Mouse (Mus musculus) heart, postnatal 0 days (tissue): ENCODE results near the gene Tmx2. TPM values are rescaled to one million over a fixed set of nuclear protein-coding genes. Genes with fewer than 3 reads are reported as not detected.

Source experiments
- ATAC-seq: fragments of 200-750 bp; cut with Nextera tagmentation; 2 replicates; pipeline ENCODE4 v1.8.0; 2017; ENCODE audit warnings: low read depth, moderate number of reproducible peaks, moderate library complexity; ENCODE audit not compliant: insufficient read depth
- DNase-seq: peaks from one replicate; pipeline ENCODE4 v3.0.0-alpha.2; 2016; ENCODE audit warnings: low spot score
- H3K27ac ChIP-seq: fragments of 300-500 bp; sonication (generic); 2 replicates; pipeline ENCODE4 v1.5.1; 2014; ENCODE audit warnings: low read depth, mild to moderate bottlenecking
- H3K27me3 ChIP-seq: fragments of 300-500 bp; sonication (generic); 2 replicates; pipeline ENCODE4 v1.6.1; 2014; ENCODE audit warnings: low read length, mixed read lengths; ENCODE audit not compliant: control insufficient read depth, insufficient read depth
- H3K36me3 ChIP-seq: fragments of 300-500 bp; sonication (generic); replicated peaks from 2 replicates; pipeline ENCODE4 v1.6.1; 2014; ENCODE audit warnings: low read length, mixed read lengths; ENCODE audit not compliant: control insufficient read depth, insufficient read depth
- H3K4me1 ChIP-seq: fragments of 300-500 bp; sonication (generic); 2 replicates; pipeline ENCODE4 v1.6.1; 2014; ENCODE audit warnings: antibody characterized with exemption; ENCODE audit not compliant: control insufficient read depth, insufficient read depth
- H3K4me2 ChIP-seq: fragments of 300-500 bp; sonication (generic); 2 replicates; pipeline ENCODE4 v1.6.1; 2014; ENCODE audit warnings: low read depth, mild to moderate bottlenecking, low read length, moderate library complexity
- H3K4me3 ChIP-seq: fragments of 300-500 bp; sonication (generic); 2 replicates; pipeline ENCODE4 v1.5.1; 2014; ENCODE audit warnings: low read depth, low read length
- H3K9ac ChIP-seq: fragments of 300-500 bp; sonication (generic); replicated peaks from 2 replicates; pipeline ENCODE4 v1.6.1; 2014; ENCODE audit warnings: low read depth, low read length, mixed read lengths
- H3K9me3 ChIP-seq: fragments of 300-500 bp; sonication (generic); replicated peaks from 2 replicates; pipeline ENCODE4 v1.6.1; 2016; ENCODE audit warnings: low read length; ENCODE audit not compliant: control insufficient read depth
- CTCF ChIP-seq: IDR thresholded peaks from 2 replicates; pipeline ENCODE4 v1.5.1; 2016; ENCODE audit warnings: antibody characterized with exemption, control low read depth, low read depth
- EP300 ChIP-seq: IDR thresholded peaks from 2 replicates; pipeline ENCODE4 v1.6.1; 2016; ENCODE audit warnings: antibody characterized with exemption, low read depth
- WGBS: fragments of 180-500 bp; shearing (Covaris S2); extraction: QIAGEN DNeasy Blood & Tissue Kit; methylation state at CpG from one replicate; pipeline ENCODE4 v1.1.7; 2014; 5-methylcytosine and 5-hydroxymethylcytosine counted together
- polyA plus RNA-seq: library from polyadenylated mRNA; unstranded; fragments of >200 nt; fragmentation: Nextera tagmentation; extraction: Ambion mirVana; gene quantifications from 2 replicates; pipeline ENCODE4 v1.2.1, GENCODE M21; 2015
- total RNA-seq: library from RNA; depleted of rRNA; stranded (reverse); fragments of >200 nt; gene quantifications from 2 replicates; pipeline ENCODE4 v1.2.3, GENCODE M21; 2014; ENCODE audit warnings: low replicate concordance

Gene Tmx2
- total and polyA plus RNA-seq, 2 experiments from 2014 or later = 82.7 to 151 TPM

DNA sequence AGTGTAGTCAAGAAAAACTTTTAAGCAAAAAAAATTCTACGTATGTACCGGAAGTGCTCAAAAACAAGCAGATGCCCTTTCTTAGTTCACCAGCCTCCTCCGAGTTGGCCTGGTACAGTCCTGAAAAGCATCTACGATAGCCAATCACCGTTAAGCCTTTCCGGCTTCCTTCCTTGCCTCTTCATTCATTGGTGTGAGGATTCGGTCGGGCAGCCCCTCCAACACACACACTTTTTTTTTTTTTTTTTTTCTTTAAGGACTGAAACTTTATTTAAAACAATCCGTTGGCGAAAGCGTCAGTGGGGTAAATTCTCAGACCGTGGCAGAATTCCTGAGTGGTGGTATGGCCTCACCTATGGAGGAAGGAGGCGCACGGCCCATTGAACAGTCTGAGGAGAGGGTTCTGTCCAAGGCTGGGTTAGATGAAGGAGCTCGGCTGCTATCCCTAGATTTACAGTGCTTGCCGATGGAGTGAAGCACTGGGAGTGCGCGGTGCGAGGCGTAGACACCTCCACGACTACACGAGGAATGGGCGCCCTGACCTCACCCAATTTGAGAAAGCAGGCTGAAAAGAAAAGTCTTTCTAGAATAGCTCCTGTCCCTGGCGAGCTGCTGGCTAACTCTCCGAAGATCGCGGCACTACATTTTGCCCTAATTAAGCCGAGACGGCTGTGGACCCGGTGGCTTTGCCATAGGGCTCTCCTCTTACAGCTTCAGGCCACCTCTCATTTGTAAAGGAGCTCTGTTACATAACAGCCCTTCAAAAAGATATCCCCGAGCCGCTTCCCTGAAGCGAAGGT, 36.8 kb upstream of the Tmx2 start:
- no peak for TF ChIP-seq CTCF
- TF ChIP-seq EP300 = peak; percentile 85; the same call in 1 of the 2 replicates
- peaks cover 2% of the 10 kb centered on the region for H3K36me3 ChIP-seq
- under 1% methylated on average over 33 of the region's 33 CpGs for WGBS

DNA sequence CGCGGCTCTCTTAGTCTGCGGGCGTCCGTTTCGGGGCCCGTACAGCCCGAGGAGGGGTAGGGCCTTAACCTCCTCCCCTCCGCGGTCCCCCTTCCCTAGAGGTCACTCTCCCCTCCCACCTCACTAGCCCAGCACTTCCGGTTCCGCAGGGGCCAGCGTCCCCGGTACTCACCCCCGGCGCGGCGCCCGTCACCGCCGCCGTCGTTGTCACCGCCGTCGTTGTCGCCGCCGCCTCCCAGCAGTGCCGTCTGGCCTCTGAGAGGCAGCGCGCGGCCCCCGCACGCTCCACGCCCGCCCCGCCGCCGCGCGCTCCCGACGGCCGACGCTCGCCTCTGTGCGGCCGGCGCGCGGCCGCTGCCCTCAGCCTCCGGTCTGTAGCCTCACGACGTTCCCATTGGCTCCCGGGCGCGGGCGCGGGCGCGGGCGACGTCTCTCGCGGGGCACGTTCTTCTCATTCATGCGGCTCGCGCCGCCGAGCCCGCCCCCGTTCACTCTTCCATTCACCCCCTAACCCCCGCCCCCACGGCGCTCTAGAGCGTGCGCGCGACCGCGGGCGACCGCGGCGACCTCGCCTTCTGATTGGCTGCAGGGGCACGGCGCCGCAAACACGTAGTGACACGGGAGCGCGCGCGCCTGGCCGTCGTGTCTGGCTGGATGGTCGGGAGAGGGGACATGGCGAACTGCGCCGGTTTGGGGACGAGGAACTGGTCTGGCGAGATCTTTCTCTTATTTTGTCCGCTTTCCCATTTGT, 36.0 kb upstream of the Tmx2 start, which contains the start of gene Zdhhc5:
Gene Zdhhc5 (minus strand): TSS at position 370 of the 751 bp plus-strand sequence.
- peak within 1 kb of the TSS; percentile 87 for H3K9ac ChIP-seq
- no peaks in the 10 kb centered on the region for H3K27me3 ChIP-seq
- peak within 1 kb of the TSS; percentile 85 for H3K4me2 ChIP-seq
- WGBS = under 1% methylated on average over 89 of the region's 107 CpGs
- peaks cover 16% of the 10 kb centered on the region for H3K4me1 ChIP-seq
- ATAC-seq (peak; percentile 94), DNase-seq (peak; percentile 98)
- H3K9me3 ChIP-seq = no peaks in the 10 kb centered on the region
- peaks cover 10% of the 10 kb centered on the region for H3K36me3 ChIP-seq
- H3K27ac ChIP-seq = peak within 1 kb of the TSS; percentile 97
- TF ChIP-seq EP300 (0 out of 2 replicates have a peak, but pooled peaks have one; percentile 39), CTCF (no peak)
- H3K4me3 ChIP-seq = peak within 1 kb of the TSS; percentile 94

More for the DNA sequence above, 36.8 kb upstream of the Tmx2 start:
- peak overlapping the region; percentile 85 for H3K4me2 ChIP-seq
- H3K9me3 ChIP-seq = no peaks in the 10 kb centered on the region
- peak overlapping the region; percentile 97 for H3K27ac ChIP-seq
- peak overlapping the region; percentile 87 for H3K9ac ChIP-seq
- H3K4me3 ChIP-seq = peak overlapping the region; percentile 94
- no peaks in the 10 kb centered on the region for H3K27me3 ChIP-seq
- ATAC-seq (peak; percentile 90), DNase-seq (peak; percentile 98)
- peaks cover 16% of the 10 kb centered on the region for H3K4me1 ChIP-seq

DNA sequence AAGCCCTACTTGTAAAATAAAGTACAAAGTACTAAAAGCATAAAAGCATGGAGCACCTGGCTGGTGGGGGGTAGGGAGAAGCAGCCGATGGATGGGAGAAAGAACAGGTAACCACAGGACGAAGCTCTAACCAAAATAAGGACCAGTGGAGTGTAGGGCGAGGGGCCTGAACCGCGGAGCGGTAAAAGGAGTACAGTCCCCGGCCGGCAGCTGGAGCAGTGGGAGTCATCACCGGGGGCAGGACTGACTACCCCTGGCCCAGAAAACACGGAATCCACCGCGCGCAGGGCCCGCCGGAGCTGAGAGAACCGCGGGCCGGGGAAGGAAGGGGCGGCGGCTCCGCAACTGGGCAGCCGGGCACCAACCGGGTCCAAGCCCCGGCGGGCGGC, 35.5 kb upstream of the Tmx2 start:
- peak overlapping the region; percentile 94 for H3K4me3 ChIP-seq
- H3K4me1 ChIP-seq = peaks cover 16% of the 10 kb centered on the region
- H3K27me3 ChIP-seq = no peaks in the 10 kb centered on the region
- peak overlapping the region; percentile 97 for H3K27ac ChIP-seq
- peaks cover 16% of the 10 kb centered on the region for H3K36me3 ChIP-seq
- no peak for TF ChIP-seq CTCF
- TF ChIP-seq EP300 = no peak
- DNase-seq (peak; percentile 20), ATAC-seq (peak; percentile 2; the same call in 1 of the 2 replicates)
- peak overlapping the region; percentile 81 for H3K4me2 ChIP-seq
- no peaks in the 10 kb centered on the region for H3K9me3 ChIP-seq
- WGBS = under 1% methylated on average over 19 of the region's 26 CpGs
- peak overlapping the region; percentile 87 for H3K9ac ChIP-seq

DNA sequence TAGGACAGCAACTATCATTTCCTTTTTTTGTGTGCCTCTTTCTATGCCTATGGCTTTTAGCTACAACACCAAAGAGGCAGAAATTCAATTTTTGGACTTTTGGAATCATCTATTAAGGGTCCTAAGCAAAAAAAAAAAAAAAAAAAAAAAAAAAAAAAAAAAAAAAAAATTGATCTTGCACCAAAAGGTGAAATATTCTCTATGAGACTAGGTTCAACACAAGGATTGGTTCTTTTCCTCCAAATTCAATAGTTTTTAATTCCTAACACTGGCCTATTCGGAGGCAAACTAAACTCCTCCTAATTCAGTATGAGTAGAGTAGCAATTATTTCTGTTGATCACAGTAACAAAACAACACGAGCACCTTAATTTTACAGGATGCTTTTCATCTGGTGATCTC, 33.0 kb upstream of the Tmx2 start:
- no peak for DNase-seq
- ATAC-seq = no peak
- Histone ChIP-seq H3K4me3 (no peak overlapping the region), H3K27ac (no peak overlapping the region), H3K36me3 (peaks cover 31% of the 10 kb centered on the region), H3K9ac (no peak overlapping the region), H3K9me3 (no peaks in the 10 kb centered on the region), H3K4me1 (peaks cover 9% of the 10 kb centered on the region), H3K4me2 (no peak overlapping the region), H3K27me3 (no peaks in the 10 kb centered on the region)
- 91% methylated on average over 2 of the region's 2 CpGs for WGBS
- TF ChIP-seq EP300 = no peak
- no peak for TF ChIP-seq CTCF

DNA sequence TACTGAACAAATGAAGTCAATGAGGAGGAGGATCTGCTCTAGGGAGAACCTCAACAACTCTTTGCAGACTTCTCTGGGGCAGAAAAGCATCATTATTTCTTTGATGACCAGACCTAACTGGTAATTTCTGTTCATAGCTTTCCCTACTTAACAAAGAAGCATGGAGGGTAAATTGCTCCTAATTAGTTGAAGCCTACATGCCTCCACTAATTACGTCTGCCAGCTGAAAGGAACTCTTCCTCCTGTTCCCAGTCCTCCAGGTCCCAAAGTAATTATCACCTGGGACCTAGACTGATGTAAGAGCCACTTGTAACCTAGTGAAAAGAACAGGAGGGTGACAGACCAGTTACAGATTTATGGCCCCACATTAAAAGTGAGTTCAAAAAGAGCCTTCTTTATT, 28.6 kb upstream of the Tmx2 start:
- DNase-seq (no peak), ATAC-seq (no peak)
- peaks cover 52% of the 10 kb centered on the region for H3K36me3 ChIP-seq
- no peaks in the 10 kb centered on the region for H3K9me3 ChIP-seq
- H3K4me3 ChIP-seq = no peak overlapping the region
- H3K27me3 ChIP-seq = no peaks in the 10 kb centered on the region
- H3K27ac ChIP-seq = no peak overlapping the region
- 66% methylated on average over 1 of the region's 1 CpGs for WGBS
- H3K9ac ChIP-seq = no peak overlapping the region
- no peak overlapping the region for H3K4me2 ChIP-seq
- TF ChIP-seq CTCF (no peak), EP300 (no peak)
- no peaks in the 10 kb centered on the region for H3K4me1 ChIP-seq
